Mouse (Mus musculus): ENCODE results near the gene Cyb561a3. TPM values are rescaled to one million over a fixed set of nuclear protein-coding genes. Genes with fewer than 3 reads are reported as not detected.

Cyb561a3 gene
- total RNA-seq, 2 experiments from 2014 or later: 17.8 to 21.7 TPM

Other genes starting within 250 kb of the Cyb561a3 start
- gene Syt7, start 188.1 kb upstream of the Cyb561a3 start, total RNA-seq (2021): 10 to 100 TPM; 17.7 to 29.8 TPM
- 1 to 10 TPM; 3.5 to 6.2 TPM for gene Lrrc10b, start 119.7 kb upstream of the Cyb561a3 start, total RNA-seq (2021)
- under 1 TPM; 0.63 to 0.93 TPM for gene Ppp1r32, start 94.2 kb upstream of the Cyb561a3 start, total RNA-seq (2021)
- gene Cpsf7, start 51.9 kb upstream of the Cyb561a3 start, total RNA-seq (2021): 10 to 100 TPM; 42.0 to 55.1 TPM
- 10 to 100 TPM; 61.6 to 63.5 TPM for gene Sdhaf2, start 51.0 kb upstream of the Cyb561a3 start, total RNA-seq (2021)
- gene Tmem216, start 20.9 kb upstream of the Cyb561a3 start, total RNA-seq (2021): 10 to 100 TPM; 15.9 to 21.5 TPM
- gene Tmem138, start 190 bp downstream of the Cyb561a3 start, total RNA-seq (2021): 1 to 10 TPM; 8.2 to 8.6 TPM
- gene Ddb1, start 28.2 kb downstream of the Cyb561a3 start, total RNA-seq (2021): 100 to 1,000 TPM; 272 to 288 TPM
- 10 to 100 TPM; 18.0 to 20.7 TPM for gene Tkfc, start 28.5 kb downstream of the Cyb561a3 start, total RNA-seq (2021)
- under 1 TPM; 0.26 to 0.60 TPM for gene Vwce, start 57.0 kb downstream of the Cyb561a3 start, total RNA-seq (2021)
- not detected for gene Pga5, start 100.9 kb downstream of the Cyb561a3 start, total RNA-seq (2021)
- 10 to 100 TPM; 21.1 to 30.5 TPM for gene Vps37c, start 111.6 kb downstream of the Cyb561a3 start, total RNA-seq (2021)
- gene Cd5, start 161.8 kb downstream of the Cyb561a3 start, total RNA-seq (2021): under 1 TPM in 1 of 2 experiments, not detected in 1; 0.20 TPM

Data from adrenal gland, postnatal 36 days (tissue).